Mouse (Mus musculus) megakaryocyte, embryonic 14.5 days (primary cell): Measurements from ENCODE around the gene Amd1.

Experiments
- FLI1 ChIP-seq: IDR thresholded peaks from 2 replicates; pipeline ENCODE4 v1.6.1; 2012; ENCODE audit warnings: low read length, inconsistent platforms, mixed read lengths
- GATA1 ChIP-seq: IDR thresholded peaks from 3 replicates; pipeline ENCODE4 v1.6.1; 2012; ENCODE audit warnings: mixed read lengths, low read length, inconsistent platforms, borderline replicate concordance

- TF ChIP-seq GATA1 (no peak), FLI1 (no peak)
Observed at GRCm38 (mm10) chr10:40247166-40247716, 54.7 kb downstream of the Amd1 start.
